Mouse (Mus musculus): Measurements from ENCODE around the gene Myo9a. TPM values are rescaled to one million over a fixed set of nuclear protein-coding genes. Genes with fewer than 3 reads are reported as not detected.
"Not testable (repeated sequence)": the region's sequence is repeated elsewhere in the genome, so short reads cannot be mapped to it uniquely, and the experiment has no call there.

Gene Myo9a
- polyA plus RNA-seq, 1 experiment from 2014 or later, result 26.8 TPM

DNA sequence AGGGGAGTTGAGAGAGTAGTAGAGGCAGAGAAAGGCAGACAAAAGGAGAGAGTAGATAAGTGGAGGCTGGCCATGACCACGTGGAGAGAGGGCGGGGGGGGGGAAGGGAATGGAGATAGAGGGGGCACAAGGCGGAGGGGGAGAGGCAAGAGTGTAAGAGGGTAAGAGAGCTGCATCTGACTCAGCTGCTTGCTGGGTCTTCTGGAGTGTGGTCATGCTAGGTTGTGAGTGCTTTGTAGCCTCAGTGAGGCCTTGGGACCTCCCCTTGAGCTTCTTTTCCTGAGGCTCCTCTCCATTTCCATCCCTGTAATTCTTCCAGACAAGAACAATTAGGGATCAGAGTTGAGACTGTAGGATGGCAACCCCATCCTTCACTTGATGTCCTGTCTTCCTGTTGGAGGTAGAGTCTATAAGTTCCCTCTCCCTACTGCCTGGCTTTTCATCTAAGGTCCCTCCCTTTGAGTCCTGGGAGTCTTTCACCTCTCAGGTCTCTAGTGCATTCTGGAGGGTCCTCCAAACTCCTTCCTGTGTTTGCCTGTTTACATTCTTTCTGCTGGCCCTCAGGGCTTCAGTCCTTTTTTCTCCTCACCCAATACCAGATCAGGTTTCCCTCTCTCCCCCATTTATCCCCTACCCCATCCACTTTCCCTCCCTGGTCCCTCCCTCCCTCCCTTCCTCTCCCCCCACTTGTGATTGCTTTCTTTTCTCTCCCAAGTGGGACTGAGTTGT, 55.5 kb downstream of the Myo9a start:
- not testable (repeated sequence) for H3K27ac ChIP-seq (ENCODE audit: low read length); H3K36me3 ChIP-seq (ENCODE audit: control insufficient read depth, insufficient read depth, low read length); H3K9me3 ChIP-seq (replicated peaks; ENCODE audit: control insufficient read depth, low read length, poor library complexity, severe bottlenecking); H3K4me1 ChIP-seq (ENCODE audit: control insufficient read depth, insufficient read depth, low read length); H3K4me2 ChIP-seq (ENCODE audit: low read length); ATAC-seq; H3K9ac ChIP-seq (ENCODE audit: low read depth, low read length); H3K4me3 ChIP-seq (ENCODE audit: low read depth, low read length); H3K27me3 ChIP-seq (ENCODE audit: control insufficient read depth, insufficient read depth, low read depth, low read length)
- WGBS, result 85% methylated on average over 3 of the region's 3 CpGs

DNA sequence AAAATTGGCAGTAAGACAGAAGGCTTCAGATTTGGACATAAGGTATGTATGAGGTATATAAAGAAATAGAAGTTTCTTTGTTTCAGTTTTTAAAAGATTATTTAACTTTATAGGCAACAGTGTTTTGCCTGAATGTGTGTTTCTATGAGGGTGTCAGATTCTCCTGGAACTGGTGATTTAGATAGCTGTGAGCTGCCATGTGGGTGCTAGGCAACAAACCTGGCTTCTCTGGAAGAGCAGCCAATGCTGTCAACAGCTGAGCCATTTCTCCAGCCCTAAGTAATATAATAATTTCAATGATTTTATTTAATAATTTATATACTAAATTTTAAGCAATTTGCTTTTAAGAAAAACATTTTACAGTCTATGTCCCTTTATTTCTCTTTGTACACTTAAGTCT, 133.9 kb downstream of the Myo9a start:
- Histone ChIP-seq H3K27ac (ENCODE audit: low read length) (no peak overlapping the region), H3K4me3 (ENCODE audit: low read depth, low read length) (no peak overlapping the region), H3K36me3 (ENCODE audit: control insufficient read depth, insufficient read depth, low read length) (0 out of 2 replicates have a peak, but pooled peaks cover 3% of the 10 kb centered on the region), H3K27me3 (ENCODE audit: control insufficient read depth, insufficient read depth, low read depth, low read length) (no peaks in the 10 kb centered on the region), H3K9me3 (replicated peaks; ENCODE audit: control insufficient read depth, low read length, poor library complexity, severe bottlenecking) (no peaks in the 10 kb centered on the region), H3K4me2 (ENCODE audit: low read length) (no peak overlapping the region), H3K4me1 (ENCODE audit: control insufficient read depth, insufficient read depth, low read length) (no peaks in the 10 kb centered on the region), H3K9ac (ENCODE audit: low read depth, low read length) (no peak overlapping the region)
- no peak for ATAC-seq

- H3K9me3 ChIP-seq (replicated peaks; ENCODE audit: control insufficient read depth, low read length, poor library complexity, severe bottlenecking), result no peaks in the 10 kb centered on the region
- WGBS, result 91% methylated on average over 1 of the region's 1 CpGs
- ATAC-seq, result no peak
Measured at GRCm38 (mm10) chr9:59903382-59903781, 152.7 kb downstream of the Myo9a start.

GRCm38 (mm10) chr9:59914761-59915160, 164.1 kb downstream of the Myo9a start:
- Histone ChIP-seq H3K27ac (ENCODE audit: low read length) (no peak overlapping the region), H3K9ac (ENCODE audit: low read depth, low read length) (no peak overlapping the region), H3K9me3 (replicated peaks; ENCODE audit: control insufficient read depth, low read length, poor library complexity, severe bottlenecking) (no peaks in the 10 kb centered on the region), H3K4me2 (ENCODE audit: low read length) (no peak overlapping the region), H3K36me3 (ENCODE audit: control insufficient read depth, insufficient read depth, low read length) (peaks cover 7% of the 10 kb centered on the region; the same call in 1 of the 2 replicates), H3K4me3 (ENCODE audit: low read depth, low read length) (no peak overlapping the region), H3K27me3 (ENCODE audit: control insufficient read depth, insufficient read depth, low read depth, low read length) (no peaks in the 10 kb centered on the region), H3K4me1 (ENCODE audit: control insufficient read depth, insufficient read depth, low read length) (no peaks in the 10 kb centered on the region)
- WGBS, result 100% methylated on average over 1 of the region's 1 CpGs
- no peak for ATAC-seq

More at GRCm38 (mm10) chr9:59903382-59903781, 152.7 kb downstream of the Myo9a start:
- H3K4me3 ChIP-seq (ENCODE audit: low read depth, low read length), result no peak overlapping the region
- no peaks in the 10 kb centered on the region for H3K4me1 ChIP-seq (ENCODE audit: control insufficient read depth, insufficient read depth, low read length)
- peaks cover 16% of the 10 kb centered on the region; the same call in 1 of the 2 replicates for H3K36me3 ChIP-seq (ENCODE audit: control insufficient read depth, insufficient read depth, low read length)
- H3K4me2 ChIP-seq (ENCODE audit: low read length), result no peak overlapping the region
- no peak overlapping the region for H3K9ac ChIP-seq (ENCODE audit: low read depth, low read length)
- H3K27me3 ChIP-seq (ENCODE audit: control insufficient read depth, insufficient read depth, low read depth, low read length), result no peaks in the 10 kb centered on the region
- H3K27ac ChIP-seq (ENCODE audit: low read length), result no peak overlapping the region

GRCm38 (mm10) chr9:59930248-59930647, 179.6 kb downstream of the Myo9a start:
- Histone ChIP-seq H3K4me2 (ENCODE audit: low read length) (no peak overlapping the region), H3K4me3 (ENCODE audit: low read depth, low read length) (no peak overlapping the region), H3K36me3 (ENCODE audit: control insufficient read depth, insufficient read depth, low read length) (peaks cover 5% of the 10 kb centered on the region; the same call in 1 of the 2 replicates), H3K27me3 (ENCODE audit: control insufficient read depth, insufficient read depth, low read depth, low read length) (no peaks in the 10 kb centered on the region), H3K9ac (ENCODE audit: low read depth, low read length) (no peak overlapping the region), H3K9me3 (replicated peaks; ENCODE audit: control insufficient read depth, low read length, poor library complexity, severe bottlenecking) (no peaks in the 10 kb centered on the region), H3K4me1 (ENCODE audit: control insufficient read depth, insufficient read depth, low read length) (no peaks in the 10 kb centered on the region), H3K27ac (ENCODE audit: low read length) (no peak overlapping the region)
- 81% methylated on average over 3 of the region's 3 CpGs for WGBS
- no peak for ATAC-seq

GRCm38 (mm10) chr9:59935866-59936265, 185.2 kb downstream of the Myo9a start:
- not testable (repeated sequence) for H3K9ac ChIP-seq (ENCODE audit: low read depth, low read length); H3K4me3 ChIP-seq (ENCODE audit: low read depth, low read length); H3K27me3 ChIP-seq (ENCODE audit: control insufficient read depth, insufficient read depth, low read depth, low read length); H3K4me2 ChIP-seq (ENCODE audit: low read length); ATAC-seq; H3K4me1 ChIP-seq (ENCODE audit: control insufficient read depth, insufficient read depth, low read length); H3K27ac ChIP-seq (ENCODE audit: low read length); H3K9me3 ChIP-seq (replicated peaks; ENCODE audit: control insufficient read depth, low read length, poor library complexity, severe bottlenecking); H3K36me3 ChIP-seq (ENCODE audit: control insufficient read depth, insufficient read depth, low read length)
- WGBS, result 93% methylated on average over 8 of the region's 8 CpGs

DNA sequence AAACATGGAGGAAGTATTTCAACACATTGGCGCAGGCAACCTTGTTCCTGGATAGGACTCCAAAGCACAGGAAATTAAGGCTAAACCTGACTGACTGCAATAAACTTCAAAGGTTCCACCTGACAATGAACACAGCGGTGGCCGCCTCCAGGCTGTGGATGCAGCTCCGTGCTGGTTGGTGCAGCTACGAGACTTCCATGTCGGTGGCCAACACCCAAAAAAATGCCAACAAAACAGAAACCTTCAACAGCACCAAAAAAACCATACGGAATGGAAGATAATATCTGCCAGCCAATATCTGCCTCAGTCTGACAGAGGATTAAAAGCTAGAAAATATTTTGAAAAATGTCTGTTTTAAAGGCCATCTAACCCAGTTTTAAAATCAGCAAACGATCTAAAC, 187.8 kb downstream of the Myo9a start:
- no peak for ATAC-seq
- WGBS, result 82% methylated on average over 8 of the region's 8 CpGs
- H3K9ac ChIP-seq (ENCODE audit: low read depth, low read length), result no peak overlapping the region
- no peak overlapping the region for H3K27ac ChIP-seq (ENCODE audit: low read length)
- no peaks in the 10 kb centered on the region for H3K27me3 ChIP-seq (ENCODE audit: control insufficient read depth, insufficient read depth, low read depth, low read length)
- H3K9me3 ChIP-seq (replicated peaks; ENCODE audit: control insufficient read depth, low read length, poor library complexity, severe bottlenecking), result no peaks in the 10 kb centered on the region
- H3K4me1 ChIP-seq (ENCODE audit: control insufficient read depth, insufficient read depth, low read length), result no peaks in the 10 kb centered on the region
- no peaks in the 10 kb centered on the region for H3K36me3 ChIP-seq (ENCODE audit: control insufficient read depth, insufficient read depth, low read length)
- no peak overlapping the region for H3K4me3 ChIP-seq (ENCODE audit: low read depth, low read length)
- H3K4me2 ChIP-seq (ENCODE audit: low read length), result no peak overlapping the region

GRCm38 (mm10) chr9:59939691-59940090, 189.0 kb downstream of the Myo9a start:
- H3K4me2 ChIP-seq (ENCODE audit: low read length), result no peak overlapping the region
- no peaks in the 10 kb centered on the region for H3K36me3 ChIP-seq (ENCODE audit: control insufficient read depth, insufficient read depth, low read length)
- H3K9me3 ChIP-seq (replicated peaks; ENCODE audit: control insufficient read depth, low read length, poor library complexity, severe bottlenecking), result no peaks in the 10 kb centered on the region
- no peak for ATAC-seq
- H3K27ac ChIP-seq (ENCODE audit: low read length), result no peak overlapping the region
- H3K9ac ChIP-seq (ENCODE audit: low read depth, low read length), result no peak overlapping the region
- WGBS, result 83% methylated on average over 2 of the region's 2 CpGs
- H3K4me1 ChIP-seq (ENCODE audit: control insufficient read depth, insufficient read depth, low read length), result no peaks in the 10 kb centered on the region
- H3K4me3 ChIP-seq (ENCODE audit: low read depth, low read length), result no peak overlapping the region
- H3K27me3 ChIP-seq (ENCODE audit: control insufficient read depth, insufficient read depth, low read depth, low read length), result no peaks in the 10 kb centered on the region

GRCm38 (mm10) chr9:59940913-59941884, 190.5 kb downstream of the Myo9a start:
- WGBS, result 88% methylated on average over 10 of the region's 12 CpGs

More at GRCm38 (mm10) chr9:59940913-59941884, 190.5 kb downstream of the Myo9a start:
- Histone ChIP-seq H3K4me3 (ENCODE audit: low read depth, low read length) (no peak overlapping the region), H3K4me1 (ENCODE audit: control insufficient read depth, insufficient read depth, low read length) (no peaks in the 10 kb centered on the region), H3K9me3 (replicated peaks; ENCODE audit: control insufficient read depth, low read length, poor library complexity, severe bottlenecking) (no peaks in the 10 kb centered on the region), H3K27me3 (ENCODE audit: control insufficient read depth, insufficient read depth, low read depth, low read length) (no peaks in the 10 kb centered on the region), H3K4me2 (ENCODE audit: low read length) (no peak overlapping the region), H3K9ac (ENCODE audit: low read depth, low read length) (no peak overlapping the region), H3K36me3 (ENCODE audit: control insufficient read depth, insufficient read depth, low read length) (no peaks in the 10 kb centered on the region), H3K27ac (ENCODE audit: low read length) (no peak overlapping the region)
- no peak for ATAC-seq

All from midbrain, embryonic 16.5 days (tissue).